Mouse (Mus musculus) lung, postnatal 0 days (tissue): ENCODE results near the gene Tmem56. TPM values are rescaled to one million over a fixed set of nuclear protein-coding genes. Genes with fewer than 3 reads are reported as not detected.

Source experiments
- ATAC-seq: fragments of 200-750 bp; cut with Nextera tagmentation; 2 replicates; pipeline ENCODE4 v1.8.0; 2017; ENCODE audit warnings: moderate library complexity
- DNase-seq: peaks from one replicate; pipeline ENCODE4 v3.0.0-alpha.2; 2016; ENCODE audit warnings: low spot score
- H3K27ac ChIP-seq: fragments of 300-500 bp; sonication (generic); 2 replicates; pipeline ENCODE4 v1.5.1; 2014; ENCODE audit warnings: antibody characterized with exemption, mild to moderate bottlenecking, low read length, mixed read lengths
- H3K27me3 ChIP-seq: fragments of 300-500 bp; sonication (generic); replicated peaks from 2 replicates; pipeline ENCODE4 v1.6.1; 2014; ENCODE audit warnings: low read length, mixed read lengths; ENCODE audit not compliant: insufficient read depth
- H3K36me3 ChIP-seq: fragments of 300-500 bp; sonication (generic); 2 replicates; pipeline ENCODE4 v1.6.1; 2014; ENCODE audit warnings: low read length, mixed read lengths; ENCODE audit not compliant: insufficient read depth
- H3K4me1 ChIP-seq: fragments of 300-500 bp; sonication (generic); 2 replicates; pipeline ENCODE4 v1.6.1; 2014; ENCODE audit warnings: antibody characterized with exemption, low read depth, low read length, mixed read lengths; ENCODE audit not compliant: insufficient read depth
- H3K4me2 ChIP-seq: fragments of 300-500 bp; sonication (generic); replicated peaks from 2 replicates; pipeline ENCODE4 v1.6.1; 2014; ENCODE audit warnings: low read depth, mild to moderate bottlenecking, low read length, moderate library complexity, mixed read lengths
- H3K4me3 ChIP-seq: fragments of 300-500 bp; sonication (generic); 2 replicates; pipeline ENCODE4 v1.5.1; 2014; ENCODE audit warnings: low read depth, low read length
- H3K9ac ChIP-seq: fragments of 300-500 bp; sonication (generic); replicated peaks from 2 replicates; pipeline ENCODE4 v1.6.1; 2014; ENCODE audit warnings: low read depth, mild to moderate bottlenecking
- H3K9me3 ChIP-seq: fragments of 300-500 bp; sonication (generic); 2 replicates; pipeline ENCODE4 v1.6.1; 2016; ENCODE audit warnings: low read length, mixed read lengths
- CTCF ChIP-seq: IDR thresholded peaks from 2 replicates; pipeline ENCODE4 v1.5.1; 2016; ENCODE audit warnings: antibody characterized with exemption, mild to moderate bottlenecking
- EP300 ChIP-seq: IDR thresholded peaks from 2 replicates; pipeline ENCODE4 v1.6.1; 2016; ENCODE audit warnings: antibody characterized with exemption, mild to moderate bottlenecking, control low read depth
- WGBS: fragments of 180-500 bp; shearing (Covaris S2); extraction: QIAGEN DNeasy Blood & Tissue Kit; methylation state at CpG from one replicate; pipeline ENCODE4 v1.1.7; 2014; 5-methylcytosine and 5-hydroxymethylcytosine counted together
- polyA plus RNA-seq: library from polyadenylated mRNA; unstranded; fragments of >200 nt; fragmentation: Nextera tagmentation; extraction: Ambion mirVana; gene quantifications from 2 replicates; pipeline ENCODE4 v1.2.1, GENCODE M21; 2015

Gene Tmem56
- polyA plus RNA-seq, 1 experiment from 2014 or later: 1.5 TPM

DNA sequence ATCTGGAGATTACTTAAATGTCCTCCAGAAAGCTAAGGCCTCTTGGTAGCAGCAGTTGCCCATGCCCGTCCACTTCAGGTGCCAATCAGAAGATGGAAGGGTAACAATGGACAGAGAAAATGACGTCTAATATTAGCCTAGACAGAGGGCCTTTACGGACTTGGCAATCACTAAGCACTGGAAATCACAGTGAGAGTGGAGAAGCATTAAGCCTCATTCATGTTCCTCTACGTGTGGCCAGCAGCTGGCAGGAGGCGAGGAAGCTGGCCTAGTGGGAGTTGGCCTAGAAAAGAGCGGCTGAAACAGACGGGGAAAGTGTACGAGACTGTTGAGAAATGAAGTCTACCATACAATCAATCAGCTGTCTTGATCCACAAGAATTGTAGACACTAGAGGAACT is 43.8 kb downstream of the Tmem56 start:
- H3K4me1 ChIP-seq: no peaks in the 10 kb centered on the region
- TF ChIP-seq EP300 (no peak), CTCF (no peak)
- no peak for ATAC-seq
- no peak overlapping the region for H3K27ac ChIP-seq
- no peaks in the 10 kb centered on the region for H3K36me3 ChIP-seq
- DNase-seq: no peak
- no peak overlapping the region for H3K4me2 ChIP-seq
- no peaks in the 10 kb centered on the region for H3K27me3 ChIP-seq
- H3K9ac ChIP-seq: no peak overlapping the region
- H3K4me3 ChIP-seq: no peak overlapping the region
- H3K9me3 ChIP-seq: no peaks in the 10 kb centered on the region
- WGBS: 73% methylated on average over 8 of the region's 8 CpGs

DNA sequence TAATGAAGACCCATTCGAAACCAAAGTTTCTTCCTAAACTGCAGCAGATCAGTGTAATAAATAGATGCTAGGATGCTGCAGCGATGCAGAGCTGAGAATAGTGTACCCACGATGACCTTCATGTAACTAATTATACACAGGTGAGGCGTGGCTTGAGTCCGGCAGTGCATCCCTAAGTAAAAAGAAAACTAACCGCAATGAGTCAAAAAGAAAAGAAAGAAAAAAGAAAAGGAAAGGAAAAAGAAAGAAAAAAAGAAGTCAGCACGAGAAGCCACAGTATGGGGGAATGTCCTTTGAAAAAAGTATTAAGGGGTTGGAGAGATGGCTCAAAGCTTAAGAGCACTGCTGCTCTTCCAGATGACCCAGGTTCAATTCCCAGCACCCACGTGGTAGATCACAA is 58.1 kb downstream of the Tmem56 start:
- WGBS: 88% methylated on average over 8 of the region's 8 CpGs
- DNase-seq: no peak
- Histone ChIP-seq H3K27ac (no peak overlapping the region), H3K27me3 (no peaks in the 10 kb centered on the region), H3K4me1 (no peaks in the 10 kb centered on the region), H3K9me3 (no peaks in the 10 kb centered on the region), H3K9ac (no peak overlapping the region), H3K36me3 (no peaks in the 10 kb centered on the region), H3K4me3 (no peak overlapping the region), H3K4me2 (no peak overlapping the region)
- ATAC-seq: no peak
- TF ChIP-seq EP300 (no peak), CTCF (no peak)

DNA sequence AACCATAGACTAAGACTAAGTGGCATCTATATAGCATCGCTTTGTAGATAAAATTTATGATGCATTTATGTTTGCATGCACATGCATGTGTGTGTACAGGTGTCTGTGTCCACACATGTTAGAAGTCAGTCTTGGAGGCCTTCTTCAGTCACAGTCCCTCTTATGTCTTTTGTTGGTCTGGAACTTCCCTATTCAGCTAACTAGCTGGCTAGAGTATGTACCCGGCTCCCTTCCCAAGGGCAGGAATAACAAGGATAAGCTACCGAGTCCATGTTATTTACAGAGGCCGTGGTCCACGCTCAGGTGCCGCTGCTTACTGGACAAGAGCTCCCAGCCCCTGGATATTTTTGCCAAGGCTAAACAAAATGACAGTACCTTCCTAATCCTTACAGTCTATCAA is 58.7 kb downstream of the Tmem56 start:
- ATAC-seq (no peak), DNase-seq (no peak)
- Histone ChIP-seq H3K4me2 (no peak overlapping the region), H3K4me3 (no peak overlapping the region), H3K27me3 (no peaks in the 10 kb centered on the region), H3K36me3 (no peaks in the 10 kb centered on the region), H3K9ac (no peak overlapping the region), H3K9me3 (no peaks in the 10 kb centered on the region), H3K4me1 (no peaks in the 10 kb centered on the region), H3K27ac (no peak overlapping the region)
- 88% methylated on average over 6 of the region's 6 CpGs for WGBS
- no peak for TF ChIP-seq CTCF
- TF ChIP-seq EP300: no peak

DNA sequence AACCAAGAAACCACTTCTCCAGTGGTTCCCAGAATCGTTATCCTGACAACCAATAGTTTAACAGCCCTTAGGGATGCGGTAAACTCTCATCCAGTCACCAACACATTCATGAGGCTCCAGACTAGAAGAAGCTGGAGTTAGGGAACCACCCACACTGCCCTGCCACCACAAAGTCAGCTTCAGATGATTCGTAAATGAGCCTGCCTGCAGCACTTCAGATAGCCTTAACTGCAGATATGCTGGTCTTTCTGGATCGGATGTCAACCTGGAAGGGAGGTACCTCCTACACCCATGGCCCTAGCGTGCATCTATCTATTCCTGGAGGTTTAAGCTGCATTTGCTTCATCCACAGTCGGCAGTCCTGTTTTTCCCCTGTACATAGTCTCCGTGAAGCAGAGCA is 60.9 kb downstream of the Tmem56 start:
- H3K9me3 ChIP-seq: no peaks in the 10 kb centered on the region
- H3K27ac ChIP-seq: no peak overlapping the region
- DNase-seq (no peak), ATAC-seq (no peak)
- no peak overlapping the region for H3K9ac ChIP-seq
- H3K4me3 ChIP-seq: no peak overlapping the region
- TF ChIP-seq CTCF: no peak
- TF ChIP-seq EP300: no peak
- H3K36me3 ChIP-seq: no peaks in the 10 kb centered on the region
- no peak overlapping the region for H3K4me2 ChIP-seq
- WGBS: 61% methylated on average over 7 of the region's 7 CpGs
- H3K27me3 ChIP-seq: no peaks in the 10 kb centered on the region
- no peaks in the 10 kb centered on the region for H3K4me1 ChIP-seq

DNA sequence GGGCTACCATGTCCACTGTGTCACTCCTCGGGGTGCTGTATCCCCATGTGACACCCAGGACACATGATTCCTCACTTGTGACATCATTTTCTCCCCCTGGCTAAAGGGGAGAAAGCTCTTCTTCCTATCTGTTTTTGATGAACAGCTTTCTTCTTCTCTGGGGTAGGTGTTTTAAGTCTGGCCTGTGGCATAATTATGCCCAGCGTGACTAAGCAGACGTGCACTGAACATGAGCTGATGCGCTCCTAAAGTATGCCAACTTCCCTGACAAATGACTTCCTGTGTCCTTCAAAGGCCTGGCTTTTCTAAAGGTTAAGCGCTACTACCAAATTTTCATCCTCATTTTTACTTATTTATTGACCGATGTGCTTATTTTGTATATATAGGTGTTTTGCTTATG is 65.9 kb downstream of the Tmem56 start:
- no peak for DNase-seq
- no peak for ATAC-seq
- no peaks in the 10 kb centered on the region for H3K27me3 ChIP-seq
- 71% methylated on average over 6 of the region's 6 CpGs for WGBS
- no peak overlapping the region for H3K4me3 ChIP-seq
- H3K4me1 ChIP-seq: no peaks in the 10 kb centered on the region
- no peaks in the 10 kb centered on the region for H3K9me3 ChIP-seq
- no peak overlapping the region for H3K4me2 ChIP-seq
- no peaks in the 10 kb centered on the region for H3K36me3 ChIP-seq
- no peak overlapping the region for H3K9ac ChIP-seq
- TF ChIP-seq EP300: no peak
- TF ChIP-seq CTCF: no peak
- H3K27ac ChIP-seq: no peak overlapping the region

DNA sequence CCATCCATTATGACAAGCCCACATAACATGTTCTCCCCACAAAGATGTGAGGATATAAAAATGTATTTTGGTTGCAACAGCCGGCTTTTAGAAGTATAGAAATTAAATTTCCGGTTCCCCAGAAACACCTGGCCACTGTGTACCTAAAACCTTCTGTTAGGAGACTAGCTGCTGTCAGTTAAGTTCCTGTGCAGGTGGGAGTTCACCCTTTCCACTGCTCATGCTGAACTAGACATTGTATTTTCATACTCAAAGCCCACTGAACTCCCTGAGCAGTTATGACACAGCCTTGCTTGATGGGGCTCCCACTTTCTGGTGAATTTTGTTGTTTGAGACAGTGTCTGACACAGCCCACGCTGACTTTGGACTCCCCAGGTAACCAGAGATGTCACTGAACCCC is 69.4 kb downstream of the Tmem56 start:
- no peak for DNase-seq
- TF ChIP-seq EP300 (no peak), CTCF (no peak)
- WGBS: 73% methylated on average over 3 of the region's 3 CpGs
- Histone ChIP-seq H3K9ac (no peak overlapping the region), H3K4me2 (no peak overlapping the region), H3K4me1 (no peaks in the 10 kb centered on the region), H3K27ac (no peak overlapping the region), H3K27me3 (no peaks in the 10 kb centered on the region), H3K36me3 (no peaks in the 10 kb centered on the region), H3K4me3 (no peak overlapping the region), H3K9me3 (no peaks in the 10 kb centered on the region)
- no peak for ATAC-seq

DNA sequence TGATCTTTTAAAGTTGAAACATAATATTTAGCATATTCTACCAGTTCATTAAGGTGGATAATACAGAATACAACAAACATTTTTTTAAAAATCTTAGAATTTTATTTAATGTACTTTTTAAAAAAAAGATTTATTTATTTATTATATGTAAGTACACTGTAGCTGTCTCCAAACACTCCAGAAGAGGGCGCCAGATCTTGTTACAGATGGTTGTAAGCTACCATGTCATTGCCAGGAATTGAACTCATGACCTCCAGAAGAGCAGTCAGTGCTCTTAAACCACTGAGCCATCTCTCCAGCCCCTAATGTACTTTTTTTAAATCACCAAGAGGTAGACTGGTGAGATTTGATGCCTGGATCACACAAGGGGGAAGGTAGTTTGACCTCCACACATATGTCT is 70.7 kb downstream of the Tmem56 start:
- Histone ChIP-seq H3K9me3 (no peaks in the 10 kb centered on the region), H3K27me3 (no peaks in the 10 kb centered on the region), H3K9ac (no peak overlapping the region), H3K27ac (no peak overlapping the region), H3K4me2 (no peak overlapping the region), H3K36me3 (no peaks in the 10 kb centered on the region), H3K4me3 (no peak overlapping the region), H3K4me1 (no peaks in the 10 kb centered on the region)
- TF ChIP-seq EP300 (no peak), CTCF (peak; percentile 18; the same call in 1 of the 2 replicates)
- DNase-seq: no peak
- ATAC-seq: no peak
- 48% methylated on average over 1 of the region's 1 CpGs for WGBS
